Comparison of ENCODE assay signal across 1 mouse cellular context in genomic region chr16:11659111-11659720, GRCm38 (mm10).
A peak's percentile ranks its signal among the peaks of the same experiment; 100 is the strongest.
TF ChIP-seq lines count a peak whose summit lies in the region.

No protein-coding gene starts in this region.

TF ChIP-seq in CH12.LX, 34 proteins besides CTCF, POLR2A, EP300 and RAD21 (continued from another document):
- TF ChIP-seq ETS1 (conservative IDR thresholded peaks at IDR 0.05; ENCODE audit: low read depth, low read length): peak; percentile 12; the same call in 1 of the 2 replicates
- TF ChIP-seq CHD1 (IDR thresholded peaks at IDR 0.05; ENCODE audit: low read depth, low read length): no peak
- peak; percentile 40 for TF ChIP-seq JUND (conservative IDR thresholded peaks at IDR 0.05; ENCODE audit: low read depth, low read length)
- TF ChIP-seq PAX5 (IDR thresholded peaks at IDR 0.05; ENCODE audit: low read length): no peak
- no peak; the same call in 1 of the 2 replicates for TF ChIP-seq HCFC1 (IDR thresholded peaks at IDR 0.05; ENCODE audit: low read depth, low read length)
- peak; percentile 43; the same call in 1 of the 2 replicates for TF ChIP-seq BHLHE40 (IDR thresholded peaks at IDR 0.05; ENCODE audit: low read depth, low read length)
- peak; percentile 84 for TF ChIP-seq MYC (IDR thresholded peaks at IDR 0.05; ENCODE audit: low read depth, low read length)
- peak; percentile 55; the same call in 1 of the 2 replicates for TF ChIP-seq TCF12 (IDR thresholded peaks at IDR 0.05; ENCODE audit: low read depth, low read length)
- TF ChIP-seq TBP (conservative IDR thresholded peaks at IDR 0.05; ENCODE audit: low read depth, low read length): peak; percentile 61; the same call in 1 of the 2 replicates
- TF ChIP-seq CHD2 (IDR thresholded peaks at IDR 0.05; ENCODE audit: low read length): peak; percentile 25; the same call in 1 of the 2 replicates
